Mouse (Mus musculus): ENCODE data around the gene Baiap2l1.

The Baiap2l1 gene

DNA sequence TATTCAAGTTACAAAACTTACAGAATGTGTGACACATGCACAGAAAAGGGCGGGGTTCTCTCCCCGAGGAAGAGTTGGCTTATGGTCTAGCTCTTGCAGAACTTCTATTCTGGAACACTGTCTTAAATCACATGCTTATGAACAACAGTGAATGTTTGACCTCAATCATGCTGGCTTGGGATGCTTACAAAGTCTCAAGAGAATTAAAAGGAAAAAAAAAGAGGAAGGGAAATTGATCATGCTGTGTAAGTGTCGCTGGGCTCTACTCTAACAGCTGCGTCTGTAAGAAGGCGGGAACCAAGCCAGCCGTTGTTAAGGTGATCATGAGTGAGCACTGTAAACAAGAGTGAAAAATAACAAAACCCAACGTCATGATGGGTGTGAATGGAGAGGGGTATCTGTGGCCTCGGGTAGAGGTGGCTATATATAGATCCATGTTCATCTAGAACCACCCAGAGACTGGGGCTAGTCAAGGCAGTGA lies 74.3 kb downstream of the Baiap2l1 start:
- no peak for DNase-seq

DNA sequence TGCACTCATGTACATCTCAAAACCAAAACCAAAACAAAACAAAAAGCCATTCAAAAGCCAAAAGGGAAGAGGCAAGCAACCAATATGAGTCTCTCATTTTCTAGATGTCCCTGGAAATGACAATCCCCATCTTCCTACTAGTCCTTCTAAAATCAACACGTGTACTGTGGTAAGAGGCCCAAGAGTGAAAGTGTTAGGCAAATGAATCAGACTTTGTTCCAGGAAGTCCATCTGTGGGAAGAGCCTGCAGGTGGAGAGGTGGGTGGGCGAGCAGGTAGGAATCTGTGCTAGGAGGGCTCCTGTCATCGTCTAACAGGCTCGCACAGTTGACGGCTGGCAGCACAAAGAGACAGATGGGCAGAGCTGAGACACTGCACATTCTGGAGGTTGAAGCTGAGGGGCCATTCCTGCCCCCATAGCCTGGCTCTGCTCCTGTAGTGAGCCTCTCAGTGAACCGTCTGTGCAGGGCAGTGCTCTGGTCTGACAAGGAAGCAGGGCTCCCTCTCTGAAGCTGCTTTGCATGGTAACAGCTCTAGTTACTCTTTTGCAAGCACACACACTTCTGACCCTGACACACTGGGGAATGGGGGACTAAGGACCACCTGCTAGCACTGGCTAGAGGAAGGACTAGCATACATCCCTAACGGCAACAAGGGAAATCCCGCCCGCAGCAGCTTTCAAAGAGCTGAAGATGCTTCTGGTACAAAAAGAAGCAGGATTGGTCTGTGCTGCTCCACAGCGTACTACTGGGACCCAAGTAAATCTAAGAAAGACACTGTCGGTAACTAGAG lies 75.2 kb downstream of the Baiap2l1 start:
- DNase-seq, result no peak

DNA sequence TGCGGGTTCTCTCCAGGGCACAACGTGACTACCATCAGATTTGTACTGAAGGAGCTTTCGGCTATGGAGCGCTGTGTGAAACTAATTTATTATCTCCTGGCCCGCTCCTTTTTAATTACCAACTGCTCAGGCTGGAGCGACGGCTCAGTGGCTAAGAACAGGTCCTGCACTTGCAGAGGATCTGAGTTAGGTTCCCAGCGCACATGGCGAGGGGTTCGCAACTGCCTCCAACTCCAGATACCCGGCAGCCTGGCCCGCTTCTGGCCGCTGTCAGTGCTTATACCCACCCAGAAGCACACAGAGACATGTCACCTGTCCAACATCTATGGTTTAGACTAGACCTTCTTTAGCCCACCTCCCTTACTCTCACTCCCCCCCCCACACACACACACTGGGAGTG lies 78.0 kb downstream of the Baiap2l1 start:
- DNase-seq, result no peak

DNA sequence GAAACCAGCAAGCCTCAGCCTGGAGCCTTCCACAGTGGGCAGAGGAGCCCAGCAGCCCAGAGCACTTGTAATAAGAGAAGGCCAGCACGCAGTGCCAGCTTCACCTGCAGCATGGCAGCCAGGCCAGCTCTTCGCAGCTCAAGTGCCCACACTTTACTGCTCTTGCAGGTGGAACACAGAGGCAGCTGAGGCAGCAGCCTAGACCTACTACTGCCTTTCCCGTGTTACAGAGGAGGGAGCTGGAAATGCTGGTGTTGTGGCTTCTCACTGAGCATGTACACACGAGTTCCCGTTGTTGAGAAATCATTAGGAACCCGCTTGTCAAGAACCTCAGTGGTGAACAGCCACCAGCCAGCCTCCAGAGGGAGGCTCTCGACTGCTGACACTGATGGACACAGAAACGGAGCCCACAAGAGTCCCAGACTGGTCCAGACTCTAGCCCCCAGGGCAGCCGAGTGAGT lies 78.8 kb downstream of the Baiap2l1 start:
- DNase-seq, result no peak

DNA sequence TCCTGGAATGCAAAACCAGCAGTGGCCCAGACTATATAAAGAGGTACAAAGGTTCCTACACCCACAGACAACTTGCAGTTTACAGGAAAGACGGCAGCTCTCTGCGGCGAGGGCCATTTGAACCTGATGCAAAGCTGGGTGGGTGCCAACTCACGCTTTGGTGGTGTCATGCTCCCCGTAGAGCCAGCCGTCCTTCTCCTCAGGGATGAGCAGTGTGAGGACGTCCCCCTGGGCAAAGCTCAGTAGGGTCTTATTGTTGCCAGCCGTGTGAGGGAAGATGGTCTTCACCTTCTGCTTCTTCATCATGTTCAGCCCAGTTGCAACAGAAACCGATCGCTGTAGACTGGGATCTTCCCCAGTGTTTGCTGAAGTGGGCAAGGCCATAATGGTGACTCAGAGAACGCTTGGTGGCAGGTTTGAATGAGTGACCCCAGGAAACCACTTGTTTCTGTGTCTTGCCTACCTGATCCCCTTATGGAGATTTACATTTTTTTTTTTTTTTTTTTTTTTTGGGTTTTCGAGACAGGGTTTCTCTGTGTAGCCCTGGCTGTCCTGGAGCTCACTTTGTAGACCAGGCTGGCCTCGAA lies 79.4 kb downstream of the Baiap2l1 start:
- no peak for DNase-seq

DNA sequence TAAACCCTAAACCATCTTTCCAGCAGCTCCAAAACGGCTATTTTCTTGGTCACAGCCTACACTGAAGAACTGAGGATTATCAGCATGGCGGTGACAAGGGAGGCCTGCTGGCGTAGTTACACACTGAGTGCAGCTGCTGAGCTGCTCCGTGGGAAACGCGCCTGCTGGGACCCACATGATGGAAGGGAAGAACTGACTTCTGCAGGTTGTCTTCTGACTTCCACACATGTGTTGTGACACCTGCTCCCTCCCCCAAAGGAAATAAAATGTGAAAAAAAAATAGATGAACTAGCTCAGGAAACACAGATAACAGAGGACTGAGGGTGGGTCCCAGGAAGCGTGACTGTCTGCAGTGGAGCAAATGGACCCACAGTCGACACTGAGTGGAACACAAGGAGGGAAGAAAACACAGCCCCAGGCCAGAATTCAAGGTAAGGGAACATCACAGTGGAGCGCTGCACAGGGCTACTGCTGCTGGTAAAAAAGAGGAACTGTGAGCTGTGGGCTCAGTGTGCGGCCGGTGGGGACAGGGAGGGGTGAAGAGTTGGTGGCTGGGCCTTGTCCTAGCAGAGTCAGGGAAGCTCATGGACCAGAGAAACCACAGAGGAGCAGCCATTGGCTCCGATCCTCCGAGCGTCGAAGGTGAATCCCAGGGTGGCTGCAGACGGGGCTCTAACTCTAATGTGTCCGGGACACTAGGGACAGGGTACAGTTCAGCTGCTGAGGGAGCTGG lies 80.8 kb downstream of the Baiap2l1 start:
- DNase-seq, result peak; percentile 43

DNA sequence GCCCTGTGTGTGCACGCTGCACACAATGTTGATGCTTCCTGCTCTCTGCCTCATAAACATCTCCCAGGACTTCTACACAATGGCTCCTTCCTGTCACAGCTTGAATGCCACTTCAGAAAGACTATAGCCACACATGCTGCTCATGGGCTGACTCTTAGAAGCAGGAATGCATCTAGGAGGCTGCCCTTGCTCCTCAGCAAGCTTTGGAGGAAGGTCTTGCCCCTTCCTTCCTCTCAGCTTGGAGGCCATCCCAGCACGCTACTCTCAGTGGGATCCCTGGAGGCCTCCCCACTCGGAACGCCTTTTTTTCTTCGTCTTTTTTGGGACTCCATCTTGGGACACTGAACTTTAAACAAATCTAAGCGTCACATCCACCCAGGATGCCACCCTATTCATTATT lies 83.0 kb downstream of the Baiap2l1 start:
- DNase-seq, result no peak

DNA sequence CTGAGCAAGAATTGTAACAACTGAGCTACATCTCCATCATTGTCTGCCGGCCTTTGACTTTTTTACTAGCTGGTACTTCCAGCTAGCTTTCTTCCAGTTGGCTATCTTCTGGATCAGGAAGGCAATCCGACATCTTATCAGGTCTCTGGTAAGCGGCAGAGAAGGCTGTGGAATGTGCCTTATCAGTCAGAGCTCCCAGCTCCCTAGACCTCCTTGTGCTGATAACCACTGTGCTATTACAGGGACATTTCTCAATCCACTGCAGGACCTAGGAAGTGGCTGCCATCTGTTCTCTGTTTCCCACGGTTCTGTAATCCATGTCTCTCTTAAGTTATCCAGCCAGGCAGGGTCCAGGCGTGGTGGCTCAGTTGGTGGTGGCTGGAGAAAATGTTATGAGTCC lies 86.1 kb downstream of the Baiap2l1 start:
- no peak for DNase-seq

DNA sequence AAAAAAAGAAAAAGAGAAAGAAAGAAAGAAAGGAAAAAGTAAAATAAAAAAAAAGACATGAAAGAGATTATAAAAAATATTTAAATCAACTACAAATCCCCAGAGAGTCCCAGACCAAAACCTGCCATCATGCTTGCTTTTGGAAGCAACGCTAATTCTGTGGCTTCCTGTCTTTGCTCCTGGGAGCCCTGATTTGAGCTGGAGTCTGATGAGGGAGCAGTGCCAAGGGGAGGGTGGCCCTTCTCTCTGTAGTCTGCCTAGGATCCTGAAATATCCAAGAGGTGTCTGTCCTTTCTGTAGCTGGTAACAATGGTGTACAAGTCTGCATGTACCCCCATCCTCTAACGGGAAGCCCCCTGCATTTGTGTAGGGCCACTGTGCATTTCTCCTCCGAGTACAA lies 86.8 kb downstream of the Baiap2l1 start:
- DNase-seq, result no peak

DNA sequence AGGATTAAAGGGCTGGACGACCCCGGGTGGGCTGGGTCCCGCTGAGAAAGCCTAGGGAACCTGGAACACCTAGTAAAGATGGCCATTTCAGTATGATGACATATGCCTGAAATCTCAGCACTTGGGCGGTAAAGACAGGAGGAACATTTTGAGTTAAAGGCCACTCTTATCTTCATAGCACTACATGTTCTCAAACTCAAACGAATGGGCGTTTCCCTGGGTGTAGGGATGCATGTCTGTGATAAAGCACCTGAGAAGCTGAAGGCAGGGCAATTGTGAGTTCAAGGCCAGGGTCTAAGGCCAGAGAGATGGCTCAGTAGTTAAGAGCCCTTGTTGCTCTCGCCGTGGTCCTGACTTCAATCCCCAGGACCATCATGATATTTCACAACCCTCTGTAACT lies 87.5 kb downstream of the Baiap2l1 start:
- DNase-seq, result no peak

DNA sequence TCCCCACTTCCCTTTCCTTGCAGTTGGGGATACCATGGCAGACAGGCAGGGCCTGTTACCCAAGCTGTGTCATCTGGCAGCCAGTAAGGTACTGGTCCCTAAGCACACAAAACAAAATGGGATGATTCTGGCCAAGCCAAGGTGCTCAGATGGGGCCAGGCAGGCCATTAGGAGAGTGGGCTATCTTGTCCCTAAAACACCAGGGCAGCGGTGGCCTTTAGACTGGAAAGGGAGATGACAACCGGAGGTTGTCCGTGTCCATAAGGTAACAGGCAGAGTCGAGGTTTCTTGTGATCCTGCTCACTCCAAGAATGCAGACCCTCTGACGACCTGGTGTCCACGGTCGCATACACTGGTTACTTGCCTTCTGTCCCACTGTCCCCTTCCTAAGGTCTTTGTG lies 88.0 kb downstream of the Baiap2l1 start:
- DNase-seq, result no peak

DNA sequence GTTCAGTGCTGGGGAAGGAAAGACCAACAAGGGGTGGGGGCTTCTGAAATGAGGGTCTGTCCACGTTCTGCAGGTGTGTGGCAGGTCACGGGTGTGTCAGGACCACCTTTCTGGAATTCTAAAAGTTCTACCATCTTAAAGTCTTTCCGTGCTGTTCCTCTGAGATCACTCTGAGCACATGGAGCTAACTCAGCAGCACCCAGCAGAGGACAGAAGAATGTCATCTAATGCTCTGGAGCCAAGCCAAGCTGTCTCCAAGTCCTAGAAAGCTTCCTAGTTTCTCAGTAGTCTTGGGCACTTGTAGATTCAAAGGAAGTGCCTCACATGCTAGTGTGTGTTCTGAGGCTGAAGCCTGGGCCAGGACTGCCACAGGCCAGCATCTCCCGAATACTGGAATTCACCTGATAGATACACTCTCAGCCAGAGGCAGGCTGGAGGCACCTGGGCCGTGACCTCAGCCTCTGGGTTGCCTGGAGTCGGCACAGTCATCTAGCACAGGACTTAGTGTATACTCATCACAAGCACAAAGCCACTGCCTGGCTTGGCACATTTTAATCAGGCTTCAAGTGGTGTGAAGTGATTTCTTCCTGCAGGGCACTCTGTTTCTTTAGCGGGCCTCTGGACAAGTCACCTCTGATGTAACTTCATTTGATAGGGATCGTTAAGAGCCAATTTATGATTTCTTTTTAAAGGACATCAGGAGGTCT lies 90.2 kb downstream of the Baiap2l1 start:
- no peak for DNase-seq

DNA sequence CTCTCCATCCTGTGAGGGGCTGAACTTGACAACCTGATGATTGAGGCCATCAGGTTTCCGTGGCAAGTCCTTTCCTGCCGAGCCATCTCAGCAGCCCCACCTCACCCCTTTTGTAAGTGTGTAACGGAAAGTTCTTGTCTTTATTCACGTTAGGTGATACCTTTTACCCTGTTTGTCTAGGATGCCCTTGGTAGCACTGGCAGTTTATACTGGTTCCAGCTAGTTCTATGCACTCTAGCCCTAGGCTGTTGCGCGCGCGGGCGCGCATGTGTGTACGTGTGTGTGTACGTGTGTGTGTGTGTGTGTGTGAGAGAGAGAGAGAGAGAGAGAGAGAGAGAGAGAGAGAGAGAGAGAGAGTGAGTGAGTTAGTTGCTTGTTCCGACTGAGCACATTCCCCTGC lies 94.4 kb downstream of the Baiap2l1 start:
- DNase-seq, result no peak

DNA sequence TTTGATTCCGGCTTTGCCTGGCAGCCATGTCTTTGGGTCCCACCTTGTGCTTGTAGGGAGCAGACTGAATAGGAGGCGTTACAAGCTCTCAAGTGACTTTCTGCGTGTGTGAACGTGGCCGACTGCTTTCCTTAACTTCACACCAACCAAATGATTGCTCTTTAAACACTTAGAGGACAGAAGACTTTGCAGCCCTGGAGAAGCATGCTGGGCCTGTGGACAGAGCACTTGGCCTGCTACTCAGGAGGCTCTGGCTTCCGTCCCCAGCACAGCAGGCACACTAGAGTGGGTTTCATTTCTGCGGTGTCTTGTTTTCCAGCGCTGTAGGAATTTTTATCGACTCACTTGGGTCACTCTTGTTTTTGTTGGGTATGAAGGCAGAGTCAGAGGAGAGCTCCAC lies 94.8 kb downstream of the Baiap2l1 start:
- no peak for DNase-seq

DNA sequence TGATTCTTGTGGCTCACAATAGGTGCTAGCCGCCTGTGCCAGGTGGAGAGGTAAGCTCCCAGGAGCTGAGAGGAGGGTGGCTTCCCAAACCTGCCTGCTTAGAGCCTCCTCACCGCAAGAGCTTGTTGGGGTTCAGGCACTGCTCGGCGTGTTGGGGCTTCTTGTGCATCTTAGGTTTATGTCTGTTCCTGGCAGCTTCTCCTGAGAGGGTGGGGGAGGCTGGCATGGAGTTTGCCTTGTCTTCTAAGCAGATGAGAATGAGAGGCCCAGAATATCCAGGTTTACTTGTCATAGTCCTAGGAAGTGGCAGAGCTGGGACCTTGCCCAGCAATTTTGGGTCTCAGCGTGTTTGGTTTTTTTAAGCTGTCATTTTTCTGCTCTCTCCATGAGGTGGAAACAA lies 96.1 kb downstream of the Baiap2l1 start:
- DNase-seq, result no peak

DNA sequence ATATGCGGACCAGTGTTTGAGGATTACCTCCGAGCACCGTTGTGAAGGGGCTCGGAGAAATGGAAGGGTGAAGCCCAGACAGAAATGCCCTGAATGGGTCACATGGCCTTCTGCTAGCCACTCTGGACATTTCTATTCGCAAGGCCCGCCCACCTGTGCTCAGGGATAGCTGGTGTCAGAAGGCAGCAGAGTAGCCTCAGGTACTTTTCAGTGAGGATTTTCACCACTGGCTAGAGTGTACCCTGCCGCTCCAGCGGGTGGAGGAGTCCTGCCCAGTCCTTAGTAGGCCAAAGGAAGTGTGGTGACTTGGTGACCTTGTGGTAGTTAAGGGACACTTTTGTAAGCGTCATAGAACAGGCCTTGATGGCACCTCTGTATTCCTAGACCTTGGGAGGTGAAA lies 96.6 kb downstream of the Baiap2l1 start:
- no peak for DNase-seq

DNA sequence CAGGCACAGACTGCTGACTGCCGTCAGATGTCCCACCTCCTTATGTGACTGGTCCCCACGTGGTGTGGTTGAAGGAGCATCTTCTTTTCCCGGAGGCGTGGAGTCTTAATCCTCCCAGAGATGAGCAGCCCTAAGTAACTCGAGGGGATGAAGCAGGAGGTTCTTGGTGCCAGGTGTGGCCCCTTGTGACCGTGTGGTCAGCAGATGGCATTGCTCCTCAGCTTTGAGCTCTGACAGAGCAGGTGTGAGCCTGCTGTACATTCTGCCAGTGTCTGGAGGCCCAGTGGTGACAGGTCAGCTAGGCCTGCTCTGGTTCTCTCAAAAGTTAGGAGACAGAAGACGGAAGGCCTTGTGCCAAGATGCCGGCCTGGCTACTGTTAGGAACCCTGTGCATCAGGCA lies 97.4 kb downstream of the Baiap2l1 start:
- DNase-seq, result no peak

DNA sequence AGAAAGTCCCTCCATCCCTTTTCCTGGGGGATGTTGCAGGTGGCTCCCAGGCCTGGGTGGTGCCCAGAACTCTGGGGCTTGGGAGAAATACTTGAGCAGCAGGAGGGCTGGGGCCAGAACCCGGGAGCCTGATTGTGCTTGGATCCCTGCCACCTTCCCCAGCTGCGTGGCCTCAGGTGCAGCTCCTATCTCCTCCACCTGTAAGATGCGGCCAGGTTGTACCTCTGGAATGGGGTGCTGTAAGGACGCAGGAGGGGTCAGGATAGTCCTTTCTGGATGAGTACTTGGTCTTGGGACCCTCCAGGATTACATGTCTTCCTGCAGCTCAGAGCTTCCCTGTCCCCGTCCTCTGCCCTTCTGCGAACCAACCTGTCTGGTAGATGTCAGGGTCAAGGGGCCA lies 98.7 kb downstream of the Baiap2l1 start:
- DNase-seq, result no peak

DNA sequence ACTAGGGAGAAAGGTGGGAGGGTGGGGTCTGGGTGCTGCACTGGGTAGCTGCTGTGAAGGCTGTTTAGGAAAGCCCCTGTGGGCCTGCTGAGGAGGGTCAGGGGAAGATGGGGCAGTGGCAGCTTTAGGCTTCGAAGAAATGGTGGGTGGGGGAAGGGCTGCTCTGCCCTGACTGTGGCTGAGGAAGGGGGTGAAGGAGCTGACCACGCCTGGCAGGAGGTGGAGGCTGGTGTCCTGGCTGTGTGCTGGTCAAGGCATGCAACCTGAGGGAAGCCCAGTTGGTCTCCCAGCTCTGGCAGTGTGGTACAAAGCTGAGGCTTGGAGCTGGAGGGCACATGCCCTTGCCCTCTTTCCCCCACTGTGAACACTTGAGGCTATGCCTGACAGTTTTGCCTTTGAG lies 99.2 kb downstream of the Baiap2l1 start:
- DNase-seq, result no peak

DNA sequence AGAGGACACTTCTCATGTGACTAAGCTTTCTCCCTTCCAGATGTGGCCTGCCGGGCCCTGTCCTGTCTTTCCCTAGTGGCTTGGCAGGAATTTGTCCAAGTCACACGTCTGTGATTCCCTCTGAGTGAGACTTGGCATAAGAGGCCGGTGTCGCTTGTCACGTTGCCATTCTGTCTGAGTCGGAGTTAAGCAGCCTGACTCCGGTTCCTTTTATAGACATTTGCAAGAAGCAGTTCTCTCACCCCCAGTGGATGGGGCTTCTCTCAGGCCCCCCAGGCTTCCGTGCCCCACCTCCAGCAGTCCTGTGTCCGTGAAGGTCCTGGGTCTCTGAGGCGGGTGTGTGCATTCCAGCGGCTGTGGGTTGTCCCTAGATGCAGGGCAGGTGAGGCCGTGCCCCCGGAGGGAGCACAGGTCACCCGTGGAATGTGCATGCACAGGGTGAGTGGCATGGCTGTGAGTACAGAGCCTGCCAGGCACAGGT lies 99.7 kb downstream of the Baiap2l1 start:
- no peak for DNase-seq

DNA sequence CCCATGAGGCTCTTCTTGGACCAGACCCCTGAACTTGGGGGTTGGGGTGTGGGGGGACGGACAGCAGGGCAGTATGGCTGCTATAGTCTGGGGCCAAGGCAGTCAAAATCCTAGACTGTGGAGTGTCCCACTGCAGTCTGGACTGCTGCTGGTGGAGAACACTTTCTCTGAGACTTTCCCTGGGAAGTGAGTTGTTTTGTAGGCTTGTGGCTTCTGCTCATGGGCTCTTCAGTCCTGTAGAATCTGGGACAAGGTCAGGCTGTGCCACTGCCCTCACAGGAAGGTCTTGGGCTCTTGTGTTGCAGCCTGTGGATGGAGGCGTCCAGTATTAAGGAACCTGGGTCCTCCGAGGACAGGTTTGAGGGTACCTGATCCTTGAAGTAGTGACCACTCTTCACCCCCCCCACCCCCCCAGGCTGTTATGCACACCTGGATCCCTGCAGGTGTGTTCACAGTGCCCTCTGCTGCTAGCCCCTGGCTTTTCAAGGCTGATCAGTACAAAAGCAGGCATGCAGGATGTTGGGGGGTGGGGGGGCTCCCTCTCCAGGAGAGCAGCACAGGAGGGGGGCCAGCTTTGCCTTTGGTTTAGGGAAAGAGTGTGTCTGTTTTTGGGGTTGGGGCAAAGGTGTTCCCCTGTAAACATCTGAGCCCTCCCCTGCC lies 100.3 kb downstream of the Baiap2l1 start:
- DNase-seq, result peak; percentile 48

DNA sequence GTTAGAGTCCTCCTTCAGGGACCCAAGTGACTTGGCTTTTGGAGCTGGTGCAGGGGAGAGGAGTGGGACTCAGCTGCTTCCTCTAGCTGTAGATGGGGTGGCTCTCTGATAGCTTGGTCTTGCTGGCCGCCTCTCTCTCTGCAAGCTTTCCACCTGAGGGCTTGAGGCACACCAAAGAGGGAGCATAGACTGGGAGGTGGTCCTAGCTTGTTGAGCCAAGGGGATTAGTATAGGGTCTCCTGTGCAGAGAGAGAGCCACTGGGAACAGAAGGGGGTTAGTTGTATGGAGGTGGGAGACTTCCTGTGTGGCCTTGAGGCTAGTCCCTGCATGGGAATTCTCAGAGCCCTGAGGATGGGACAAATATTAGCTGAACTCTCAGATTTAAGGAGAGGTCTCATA lies 101.0 kb downstream of the Baiap2l1 start:
- DNase-seq, result no peak

DNA sequence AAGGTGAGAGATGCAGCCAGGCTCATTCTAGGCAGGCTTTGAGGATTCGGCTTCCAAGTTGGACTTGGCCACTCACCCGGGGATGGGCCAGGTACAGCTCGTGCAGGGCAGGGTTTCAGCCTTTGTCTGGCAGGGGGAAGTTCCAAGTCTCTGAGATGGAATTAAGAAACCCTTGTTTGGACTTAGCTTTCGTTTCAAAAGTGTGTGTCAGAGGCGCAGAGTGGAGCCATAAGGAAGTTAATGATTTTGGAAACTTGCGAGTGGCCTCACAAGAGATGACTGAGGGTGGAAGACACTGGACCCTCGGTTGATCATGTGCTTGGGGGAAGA lies 101.4 kb downstream of the Baiap2l1 start:
- no peak for DNase-seq

Measured in thymus, postnatal 14 days (tissue).